Mouse (Mus musculus): ENCODE results near the gene Mfsd11. TPM values are rescaled to one million over a fixed set of nuclear protein-coding genes. Genes with fewer than 3 reads are reported as not detected.
"Not testable (repeated sequence)": the region's sequence is repeated elsewhere in the genome, so short reads cannot be mapped to it uniquely, and the experiment has no call there.

Gene Mfsd11
- polyA plus RNA-seq, 2 experiments from 2014 or later, result 18.9 to 21.1 TPM

DNA sequence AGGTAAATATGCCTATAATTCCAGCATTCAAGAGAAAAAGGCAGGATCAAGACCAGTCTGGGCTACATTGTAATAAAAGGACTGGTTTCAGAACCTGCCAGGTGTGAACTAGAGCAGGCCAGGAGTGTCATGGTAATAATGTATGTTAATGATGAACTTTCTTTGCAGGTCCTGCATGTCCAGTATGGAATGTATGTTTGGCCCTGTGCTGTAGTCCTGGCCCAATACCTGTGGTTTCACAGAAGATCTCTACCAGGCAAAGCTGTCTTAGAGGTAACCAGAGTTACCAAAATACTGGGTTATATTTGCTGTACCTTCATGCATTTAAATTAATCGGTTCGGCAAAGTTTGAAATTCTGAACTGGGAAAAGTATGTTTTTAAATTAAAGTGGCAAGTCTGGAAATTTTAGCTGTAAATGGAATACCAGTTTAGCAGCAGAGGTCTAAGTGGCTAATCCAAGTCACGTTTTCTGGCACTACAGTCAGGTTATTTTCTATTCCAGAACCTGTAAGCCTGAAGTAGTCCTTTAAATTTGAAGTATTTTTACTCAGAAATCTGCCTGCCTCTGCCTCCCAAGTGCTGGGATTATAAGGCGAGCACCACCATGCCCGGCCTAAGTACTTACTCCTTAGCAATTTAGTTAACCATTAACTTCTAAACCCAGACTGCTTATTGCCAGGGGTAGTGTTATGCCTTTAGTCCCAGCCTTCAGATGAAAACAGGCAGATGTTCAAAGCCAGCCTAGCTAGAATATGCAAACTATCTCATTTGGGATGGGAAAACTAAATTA is 4.0 kb upstream of the Mfsd11 start:
- ATAC-seq, result no peak

DNA sequence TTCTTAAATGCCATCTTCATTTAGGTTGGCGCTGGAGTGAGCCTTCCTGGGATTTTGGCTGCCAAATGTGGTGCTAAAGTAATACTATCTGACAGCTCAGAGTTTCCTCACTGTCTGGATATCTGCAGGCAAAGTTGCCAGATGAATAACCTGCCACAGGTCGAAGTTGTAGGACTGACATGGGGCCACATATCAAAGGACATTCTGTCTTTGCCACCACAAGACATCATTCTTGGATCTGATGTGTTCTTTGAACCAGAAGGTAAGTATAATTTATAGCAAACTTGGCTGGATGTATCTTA is 3.4 kb upstream of the Mfsd11 start:
- ATAC-seq, result not testable (repeated sequence)

DNA sequence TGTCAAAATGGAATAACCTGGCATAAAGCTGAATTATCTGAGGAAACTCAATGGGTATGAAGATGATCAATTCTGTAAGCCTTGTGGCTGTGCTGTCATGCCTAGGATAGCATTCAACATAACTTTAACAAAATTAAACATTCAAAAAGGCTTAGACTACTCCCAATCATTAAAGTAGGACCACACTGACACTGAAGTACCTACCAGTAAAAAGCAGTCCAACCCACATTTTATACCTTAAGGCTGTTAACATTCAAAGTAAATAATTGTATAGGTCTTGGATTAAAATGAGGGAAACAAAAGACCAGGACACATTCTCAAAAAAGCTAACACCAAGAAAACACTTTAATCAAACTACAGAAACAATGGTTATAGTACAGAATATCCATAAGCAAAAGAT is 2.7 kb upstream of the Mfsd11 start:
- ATAC-seq, result no peak

DNA sequence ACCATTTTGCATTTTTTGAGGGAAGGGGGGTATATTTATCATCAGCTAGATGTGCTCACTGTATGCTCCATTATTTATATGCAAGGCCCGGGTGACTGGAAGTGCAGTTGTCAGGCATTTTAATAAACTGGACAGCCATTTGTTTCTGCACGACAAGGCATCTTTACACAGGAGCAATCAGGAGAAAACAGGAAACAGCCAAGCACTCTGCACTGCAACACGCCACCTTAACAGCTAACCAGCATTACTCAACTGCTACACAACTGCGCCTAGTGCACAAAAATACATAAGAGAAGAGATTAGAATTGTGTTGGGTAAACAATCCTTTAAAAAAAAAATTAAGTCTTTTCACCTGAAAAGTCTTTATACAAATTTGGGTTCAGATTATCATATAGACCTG is 2.2 kb upstream of the Mfsd11 start:
- no peak for ATAC-seq

DNA sequence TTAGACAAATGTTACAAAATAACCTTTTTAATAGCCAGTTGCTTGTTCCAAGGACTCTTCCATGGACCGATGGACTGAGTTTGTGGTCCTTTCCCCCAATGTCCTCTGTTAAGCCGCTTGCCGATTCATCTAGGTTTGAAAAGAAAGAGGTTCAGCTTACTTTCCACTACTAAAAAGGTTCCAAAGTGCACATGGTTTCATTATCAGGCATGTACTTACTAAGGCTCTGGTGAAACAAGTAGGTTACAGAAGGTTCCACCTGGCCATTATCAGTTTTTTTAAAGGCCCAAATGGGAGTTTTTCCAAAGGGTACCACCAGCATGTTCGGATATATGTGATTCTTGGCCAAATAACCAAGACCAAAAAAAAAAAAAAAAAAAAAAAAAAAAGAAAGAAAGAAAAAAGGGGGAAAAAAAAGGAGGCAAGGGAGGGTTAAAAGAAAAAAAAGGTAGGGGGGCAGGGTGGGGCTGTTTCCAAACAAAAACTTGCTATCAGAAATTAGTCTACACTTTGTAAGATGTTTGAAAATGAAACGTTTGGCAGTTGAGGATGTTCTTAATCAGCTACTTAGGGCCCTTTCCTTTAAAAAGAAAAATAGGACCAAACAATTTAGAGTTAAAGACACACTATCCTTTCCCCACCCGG is 1.3 kb upstream of the Mfsd11 start:
- ATAC-seq, result no peak

DNA sequence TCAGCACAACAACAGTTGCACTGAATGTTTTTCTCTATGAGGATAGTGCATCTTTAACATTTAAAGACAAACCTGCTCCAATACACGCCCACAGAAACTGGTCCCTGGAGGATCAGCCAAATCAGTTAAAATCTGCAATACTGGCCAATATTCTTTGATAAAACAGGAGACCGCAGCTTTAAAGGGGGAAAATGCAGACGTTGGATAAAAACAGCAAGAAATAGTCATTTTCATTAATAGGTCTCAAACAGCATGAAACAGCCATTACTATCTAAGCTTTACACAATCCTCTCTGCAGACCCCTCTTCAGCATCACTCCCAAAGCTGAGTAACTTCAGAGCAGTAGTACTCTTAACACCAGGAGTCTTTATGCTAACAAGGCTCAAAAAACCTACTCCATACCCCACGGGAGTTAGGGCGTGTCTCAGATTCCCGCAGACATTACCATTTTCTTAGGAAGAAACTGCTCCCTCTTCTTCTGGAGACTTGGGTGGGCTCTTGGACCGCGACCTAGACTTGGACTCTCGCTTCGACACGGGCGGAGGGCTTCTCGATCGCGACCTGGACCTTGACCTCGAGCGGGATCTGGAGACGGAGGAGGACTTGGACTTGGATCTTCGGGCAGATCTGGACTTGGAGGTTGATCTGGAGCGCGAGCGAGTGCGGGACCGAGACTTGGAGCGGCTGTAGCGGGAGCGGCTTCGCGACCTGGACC is 507 bp upstream of the Mfsd11 start:
- ATAC-seq, result no peak

DNA sequence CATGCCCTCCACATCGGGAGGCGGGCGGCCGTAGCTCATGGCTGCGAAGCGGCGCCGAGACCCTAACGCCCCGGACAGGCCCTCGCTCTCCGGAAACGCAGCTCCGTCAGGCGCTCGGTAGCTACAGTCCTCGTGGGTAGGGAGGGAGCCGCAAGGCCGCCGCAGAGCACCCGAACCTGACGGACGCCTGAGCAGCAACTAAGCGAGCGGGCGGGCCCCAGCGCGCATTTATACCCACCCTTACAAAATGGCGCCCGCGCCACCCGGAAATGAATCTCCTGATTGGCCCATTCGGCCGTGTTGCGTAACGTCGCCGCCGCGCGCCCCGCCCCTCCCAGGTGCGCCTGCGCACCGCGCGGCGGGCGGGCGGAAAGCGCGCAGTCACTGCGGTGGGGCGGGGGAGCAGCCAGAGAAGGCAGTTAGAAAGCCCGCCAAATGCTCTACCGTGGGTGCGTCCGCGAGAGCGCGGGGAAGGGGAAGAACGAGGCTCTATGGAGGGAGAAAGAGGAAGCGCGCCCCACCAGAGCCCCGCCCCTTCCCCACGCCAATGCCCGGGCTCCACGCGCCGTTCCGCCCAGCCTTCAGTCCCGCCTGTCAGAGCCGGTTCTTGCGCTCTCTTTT is 761 bp downstream of the Mfsd11 start, which contains the start of gene Srsf2:
TSS of gene Srsf2 (minus strand) at position 204 of the 621 bp plus-strand sequence.
- peak; percentile 62 for ATAC-seq

DNA sequence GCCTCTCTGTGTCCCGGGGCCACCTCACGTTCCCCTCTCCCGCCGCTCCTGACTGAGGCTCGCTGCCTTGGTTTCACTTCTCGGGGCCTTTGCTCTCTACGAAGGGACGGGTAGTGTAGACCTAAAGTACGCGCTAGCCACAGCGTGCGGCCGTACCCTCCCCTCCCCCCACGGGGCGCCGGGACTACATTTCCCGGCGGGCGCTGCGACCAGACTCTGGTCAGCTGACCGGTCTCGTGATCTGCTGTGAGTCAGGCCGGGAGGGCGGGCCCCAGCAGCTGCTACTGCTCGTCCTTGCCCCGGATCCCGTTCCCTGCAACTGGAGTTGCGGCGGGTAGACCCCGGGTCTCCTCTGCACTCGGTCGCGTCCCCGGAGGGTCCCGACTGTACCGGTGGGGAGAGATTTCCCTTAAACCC is 1.3 kb downstream of the Mfsd11 start:
- peak; percentile 69 for ATAC-seq

DNA sequence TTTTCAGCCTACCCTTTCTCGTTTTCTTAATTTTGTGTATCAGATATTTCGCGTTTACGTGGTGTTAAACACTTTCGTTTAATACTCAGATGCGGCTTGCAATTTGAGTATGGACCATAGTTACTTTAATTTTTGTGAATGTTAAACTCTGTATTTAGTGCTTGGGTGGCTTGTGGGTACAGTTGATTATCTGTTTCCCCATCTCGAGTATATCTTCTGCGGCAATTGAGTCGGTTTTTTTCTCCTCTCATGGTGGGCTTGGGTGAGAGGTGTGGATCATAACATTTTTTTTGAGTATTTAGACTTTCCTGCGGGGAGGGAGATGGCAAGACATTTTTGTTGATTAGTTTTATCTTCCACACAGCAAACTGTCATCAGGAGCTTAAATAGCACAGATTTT is 2.0 kb downstream of the Mfsd11 start:
- no peak for ATAC-seq

DNA sequence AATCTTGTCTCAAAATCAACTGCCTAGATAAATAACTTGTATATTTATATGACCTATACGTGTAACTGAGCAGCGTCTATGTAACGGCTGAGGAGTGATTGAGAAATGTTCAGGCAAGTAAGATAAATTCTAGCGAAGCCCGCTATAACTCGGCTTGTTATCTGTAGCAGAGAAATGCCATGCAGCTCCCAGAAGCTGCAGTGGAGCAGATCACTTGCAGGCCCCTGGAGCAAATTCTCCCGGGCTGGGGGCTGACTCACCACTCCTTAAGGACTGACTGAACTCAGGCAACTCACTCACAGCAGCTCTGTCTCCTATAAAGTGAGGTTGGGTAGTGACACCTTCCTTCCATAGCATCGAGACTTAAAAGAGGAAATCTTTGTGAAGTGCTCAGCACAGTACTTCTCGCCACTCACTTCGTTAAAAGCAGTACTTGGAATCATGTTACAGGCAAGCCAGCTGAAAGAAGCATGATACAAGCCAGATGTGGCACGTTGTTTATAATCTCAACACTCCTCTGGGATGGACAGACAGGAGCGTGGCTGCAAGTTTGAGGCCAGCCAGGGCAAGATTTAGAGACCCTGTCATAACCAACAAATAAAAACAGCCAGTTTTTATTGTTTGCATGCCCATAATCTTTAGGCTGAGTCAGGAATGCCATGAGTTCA is 5.1 kb downstream of the Mfsd11 start:
- ATAC-seq, result no peak

DNA sequence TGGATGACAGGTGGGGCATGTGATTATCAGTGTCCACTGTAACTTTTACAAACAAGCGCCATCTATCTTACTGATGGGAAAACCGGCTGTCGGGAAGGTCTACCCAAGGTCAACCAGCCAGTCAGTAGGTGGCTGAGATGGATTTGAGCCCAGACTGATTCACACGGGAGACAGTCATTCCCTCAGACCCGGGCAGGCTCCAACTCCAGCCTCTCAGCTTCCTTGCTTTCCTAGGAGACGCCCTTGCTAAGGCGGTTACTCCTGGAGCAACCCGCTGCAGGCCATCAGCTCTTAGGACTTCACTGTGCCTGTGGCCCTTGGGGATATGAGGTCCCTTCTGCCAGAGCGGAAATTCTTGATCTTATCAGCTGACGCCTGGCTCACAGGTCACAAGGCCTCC is 12.2 kb downstream of the Mfsd11 start:
- ATAC-seq, result no peak

DNA sequence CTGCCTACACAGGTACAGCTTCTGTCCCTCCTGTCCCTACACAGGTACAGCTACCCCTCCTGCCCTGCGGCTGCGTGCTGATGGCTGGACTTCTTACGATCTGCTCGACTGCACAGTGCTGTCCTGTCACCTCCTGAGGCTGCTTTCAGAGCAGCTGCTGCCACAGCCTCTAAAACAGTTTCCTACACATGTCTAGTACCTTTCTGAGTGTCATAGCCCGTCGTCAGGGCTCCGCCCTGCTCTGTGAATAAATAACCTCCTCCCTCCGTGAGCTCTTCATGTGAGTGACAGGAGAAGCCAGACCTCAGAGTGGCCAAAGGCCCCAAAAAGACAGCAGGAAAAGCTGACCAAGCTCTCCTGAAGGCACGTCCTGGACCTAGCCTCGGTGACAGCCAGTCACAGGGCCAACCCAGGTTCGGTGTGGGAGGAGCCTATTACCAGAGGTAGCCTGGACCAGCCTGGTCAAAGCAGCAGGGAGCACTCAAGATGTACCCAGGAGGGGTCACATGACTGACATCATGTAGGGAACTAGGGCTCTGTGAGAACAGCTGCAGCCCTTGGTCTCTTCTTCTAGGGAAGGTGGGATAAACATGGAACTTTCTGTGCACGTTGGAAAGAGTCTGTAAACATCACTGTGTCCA is 13.8 kb downstream of the Mfsd11 start:
- ATAC-seq, result no peak

DNA sequence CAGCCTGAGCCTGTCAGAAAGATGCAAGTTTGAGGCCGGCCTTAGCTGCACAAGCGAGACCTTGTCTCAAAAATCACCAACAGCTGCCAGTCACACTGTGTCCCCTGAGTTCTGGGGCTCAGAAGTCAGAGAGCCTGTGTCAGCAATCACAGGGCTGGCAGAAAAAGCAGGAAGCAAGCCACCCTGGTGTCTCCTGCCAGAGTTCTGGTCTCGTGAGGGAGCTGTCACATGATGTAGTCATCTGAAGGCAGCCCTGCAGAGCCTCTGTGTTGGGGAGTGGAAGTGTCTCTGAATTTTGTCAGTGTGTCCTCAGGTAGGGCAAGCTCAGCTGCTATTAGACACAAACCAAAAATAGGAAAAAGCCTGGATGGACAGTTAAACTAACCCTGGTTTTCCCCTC is 15.9 kb downstream of the Mfsd11 start:
- no peak for ATAC-seq

DNA sequence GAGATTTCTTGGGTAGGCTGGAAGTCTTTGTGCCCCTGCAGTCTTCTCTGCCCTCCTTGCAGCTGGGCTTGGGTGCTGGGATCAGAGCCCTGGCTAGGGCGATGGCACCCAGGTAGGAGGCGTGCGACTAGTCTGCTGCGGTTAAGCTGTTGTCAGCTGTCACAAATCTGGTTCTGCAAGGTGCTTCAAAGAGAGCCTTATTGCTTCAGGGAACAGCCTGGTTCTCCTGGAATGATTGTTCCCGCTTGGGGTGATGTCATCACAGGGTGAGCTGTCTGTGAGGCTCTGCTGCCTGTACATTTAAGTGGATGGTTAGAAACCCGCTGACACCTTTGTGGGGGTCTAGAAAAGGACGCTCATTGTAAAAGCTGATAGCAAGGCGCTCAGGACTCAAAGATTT is 17.0 kb downstream of the Mfsd11 start:
- no peak for ATAC-seq

DNA sequence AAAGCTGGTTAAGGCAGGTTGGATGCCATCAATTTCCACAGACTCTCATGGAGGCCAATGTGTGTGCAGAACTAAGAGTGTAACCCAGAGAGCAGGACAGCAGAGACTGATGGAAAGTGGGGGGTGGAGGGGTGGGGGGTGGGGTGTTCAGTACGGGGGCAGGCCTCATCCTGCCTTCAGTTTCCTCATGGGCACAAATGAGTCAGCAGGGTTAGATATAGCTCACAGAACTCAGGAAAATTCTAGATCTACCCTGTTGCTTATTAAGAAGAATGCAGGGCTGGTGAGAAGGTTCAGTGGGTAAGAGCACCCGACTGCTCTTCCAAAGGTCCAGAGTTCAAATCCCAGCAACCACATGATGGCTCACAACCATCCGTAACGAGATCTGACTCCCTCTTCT is 17.4 kb downstream of the Mfsd11 start:
- no peak for ATAC-seq

DNA sequence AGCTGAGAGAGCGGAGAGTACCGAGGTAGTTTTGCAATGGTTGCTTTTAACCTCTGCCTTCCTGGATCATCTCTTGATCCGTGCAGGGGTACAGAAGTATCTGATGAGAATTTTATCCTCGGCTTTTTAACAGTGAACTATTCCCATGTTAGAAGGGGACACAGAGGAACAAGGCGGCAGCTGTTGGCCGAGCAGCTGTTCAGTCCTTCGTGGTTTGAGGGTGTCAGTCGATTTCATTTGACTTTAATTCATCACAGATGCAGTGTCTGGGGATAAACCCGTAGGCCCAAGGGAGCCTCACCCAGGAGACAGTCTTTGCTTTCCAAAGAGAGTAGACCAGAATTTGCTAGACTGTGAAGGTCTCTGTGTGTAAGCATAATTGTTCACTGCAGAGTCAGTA is 19.3 kb downstream of the Mfsd11 start:
- no peak for ATAC-seq

DNA sequence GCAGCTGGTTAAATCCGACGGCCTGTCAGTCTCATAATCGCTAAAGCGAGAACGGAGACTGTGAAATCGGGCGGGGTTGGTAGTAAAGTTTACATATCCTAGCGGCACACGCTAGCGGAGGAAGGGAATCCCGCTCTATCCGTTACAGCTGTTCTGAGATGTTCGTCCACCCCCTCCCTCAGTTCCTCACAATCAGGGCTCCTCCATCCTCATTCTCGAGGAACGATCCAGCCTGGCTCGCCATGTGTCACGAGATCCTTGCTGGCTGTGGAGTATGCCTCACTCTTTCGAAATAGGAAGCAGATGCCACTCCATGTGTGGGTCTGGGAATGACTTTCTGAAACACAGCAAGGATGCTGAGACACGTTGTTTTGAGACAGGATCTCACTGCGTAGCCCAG is 21.7 kb downstream of the Mfsd11 start:
- ATAC-seq, result no peak

DNA sequence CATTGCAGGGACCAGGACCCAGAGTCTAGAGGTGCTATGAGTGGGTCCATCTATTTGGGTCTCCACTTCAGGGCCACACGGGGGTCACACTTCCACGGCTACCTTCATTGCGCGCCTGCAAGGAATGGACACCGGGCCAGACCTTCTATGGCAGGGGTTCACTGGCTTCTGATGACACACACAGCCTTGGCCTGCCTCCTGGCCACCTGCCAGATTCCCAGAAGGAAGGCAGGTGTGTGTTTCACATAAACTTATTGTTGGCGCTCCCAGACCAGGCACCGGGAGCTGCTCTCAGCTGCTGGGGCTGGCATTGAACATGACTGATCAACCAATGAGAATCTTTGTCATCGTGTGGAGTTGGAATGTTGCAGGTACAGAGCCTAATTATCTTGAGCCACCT is 26.2 kb downstream of the Mfsd11 start:
- no peak for ATAC-seq

DNA sequence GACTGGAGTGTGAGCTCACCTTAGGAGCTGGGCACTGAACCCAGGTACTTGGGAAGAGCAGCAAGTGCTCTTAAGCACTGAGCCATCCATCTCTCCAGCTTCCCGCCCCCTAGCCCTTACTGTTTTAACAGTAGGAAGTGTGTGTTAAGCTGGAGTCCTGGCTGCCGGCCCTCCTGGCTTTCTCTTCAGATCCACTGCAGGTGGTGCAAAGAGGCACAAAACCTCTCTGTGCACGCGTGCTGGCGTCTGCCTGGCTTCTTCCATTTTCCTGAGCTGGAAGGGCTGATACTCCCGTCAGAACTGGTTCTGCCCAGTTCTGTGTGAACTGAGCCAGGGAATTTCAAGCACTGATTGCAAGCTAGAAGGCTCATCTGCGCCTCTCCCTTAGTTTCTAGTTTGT is 28.6 kb downstream of the Mfsd11 start:
- no peak for ATAC-seq

DNA sequence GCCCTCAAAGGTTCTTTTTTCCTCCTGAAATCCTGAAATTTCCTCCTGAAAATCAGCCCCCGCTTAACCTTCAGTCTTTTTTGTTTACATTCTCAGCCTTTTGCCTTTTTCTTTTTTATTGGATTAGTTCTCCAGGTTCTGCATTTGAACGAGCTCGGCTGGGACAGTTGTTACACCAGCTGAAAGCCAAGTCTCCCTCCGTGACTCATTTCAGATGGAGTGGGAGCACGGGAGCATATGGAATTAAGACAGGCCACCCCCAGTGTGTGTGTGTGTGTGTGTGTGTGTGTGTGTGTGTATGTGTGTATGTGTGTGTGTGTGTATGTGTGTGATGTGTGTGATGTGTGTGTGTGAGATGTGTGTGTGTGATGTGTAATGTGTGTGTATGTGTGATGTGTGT is 29.2 kb downstream of the Mfsd11 start:
- ATAC-seq, result no peak

DNA sequence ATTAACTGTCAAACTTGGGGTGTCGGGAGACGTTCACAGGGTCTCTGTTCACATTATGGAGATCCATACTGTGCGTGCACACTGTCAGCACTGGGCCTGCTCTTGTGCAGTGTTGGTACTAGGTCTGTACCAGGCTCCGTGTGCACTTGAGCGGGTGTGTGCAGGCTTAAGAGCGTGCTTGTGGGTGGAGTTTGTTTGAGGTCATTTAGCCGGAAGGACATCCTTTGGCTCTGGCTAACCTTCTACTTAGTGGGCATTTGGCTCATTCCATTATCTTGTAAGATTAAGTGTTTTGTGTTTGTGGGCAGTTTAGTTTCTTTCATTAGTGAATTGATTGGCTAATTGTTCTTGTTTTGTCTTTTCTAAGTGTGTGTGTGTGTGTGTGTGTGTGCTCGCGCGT is 30.2 kb downstream of the Mfsd11 start:
- no peak for ATAC-seq

DNA sequence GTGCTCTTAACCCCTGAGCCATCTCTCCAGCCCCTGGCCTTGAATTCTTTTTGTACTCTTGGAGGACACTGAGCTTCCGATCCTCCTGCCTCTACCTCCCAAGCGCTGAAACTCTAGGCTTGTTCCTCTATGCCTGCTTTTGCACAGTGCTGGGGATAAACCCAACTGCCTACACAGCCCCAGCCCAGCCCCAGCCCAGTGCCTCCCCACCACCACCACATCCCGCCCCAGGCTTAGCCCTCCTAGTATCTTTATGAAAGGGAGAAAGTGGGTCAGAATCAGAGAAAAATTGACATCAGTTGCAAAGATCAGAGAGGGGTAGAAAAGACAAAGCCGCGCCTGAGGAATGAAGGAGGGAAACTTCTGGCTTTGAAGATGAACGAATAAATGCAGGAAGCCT is 31.8 kb downstream of the Mfsd11 start:
- no peak for ATAC-seq

Data from activated CD4-positive, CD25-positive, alpha-beta regulatory T cell, adult 4 months (primary cell).